In genomic region chr14:76535096-76535495, GRCm38 (mm10) we compare ENCODE assay signal across 19 mouse cellular contexts. TPM values are rescaled to one million over a fixed set of nuclear protein-coding genes. Genes with fewer than 3 reads are reported as not detected.
DNase-seq lines count a peak whose midpoint lies in the region; ATAC-seq lines count a peak whose summit lies in the region.
"Had no signal": no experiment of that assay in that cellular context is flagged by ENCODE, and none has a peak within 500 bp of the region (broad histone marks: within the 10 kb centered on the region; RNA-seq: fewer than 3 reads in every experiment).

No protein-coding gene starts in this region.

- DNase-seq in heart, postnatal 25 days (ENCODE audit: low spot score): no peak
- DNase-seq in Muller cell, postnatal 12 days (ENCODE audit: inconsistent ontology term): peak; percentile 58
- DNase-seq in brain, adult 2 months (ENCODE audit: low read depth, low spot score): peak; percentile 57
- no peak for DNase-seq in gastrocnemius, postnatal 10 days
- DNase-seq: adrenal gland, postnatal 14 days; cerebellum, adult 9-10 months; forebrain, postnatal 0 days; kidney, adult 11 months; thymus, postnatal 25 days had no signal

- no peaks in the 10 kb centered on the region for H3K36me3 ChIP-seq in heart, embryonic 12.5 days
- H3K36me3 ChIP-seq in stomach, embryonic 16.5 days (ENCODE audit: control insufficient read depth, insufficient read depth, low read length): no peaks in the 10 kb centered on the region
- H3K36me3 ChIP-seq: hindbrain, embryonic 12.5 days; midbrain, embryonic 15.5 days; neural tube, embryonic 12.5 days had no signal

- WGBS in heart, embryonic 12.5 days: 53% methylated on average over 1 of the region's 1 CpGs
- 66% methylated on average over 1 of the region's 1 CpGs for WGBS in stomach, embryonic 16.5 days

- H3K27ac ChIP-seq in heart, embryonic 12.5 days (ENCODE audit: poor library complexity, severe bottlenecking): 0 out of 2 replicates have a peak overlapping the region, but pooled peaks have one; percentile 14
- H3K27ac ChIP-seq in stomach, embryonic 16.5 days (ENCODE audit: low read length): peak overlapping the region; percentile 63; the same call in 1 of the 2 replicates
- H3K27ac ChIP-seq: hindbrain, embryonic 12.5 days; kidney, postnatal 0 days; left cerebral cortex, adult 2 months; macrophage; midbrain, embryonic 15.5 days; neural tube, embryonic 12.5 days had no signal

- no peak overlapping the region for H3K4me2 ChIP-seq in heart, embryonic 12.5 days
- no peak overlapping the region for H3K4me2 ChIP-seq in stomach, embryonic 16.5 days (ENCODE audit: low read depth, low read length)
- H3K4me2 ChIP-seq: hindbrain, embryonic 12.5 days; midbrain, embryonic 15.5 days; neural tube, embryonic 12.5 days had no signal

- no peaks in the 10 kb centered on the region for H3K9me3 ChIP-seq in heart, embryonic 12.5 days (replicated peaks)
- H3K9me3 ChIP-seq in stomach, embryonic 16.5 days (replicated peaks; ENCODE audit: control insufficient read depth, low read length): no peaks in the 10 kb centered on the region
- H3K9me3 ChIP-seq: hindbrain, embryonic 12.5 days; midbrain, embryonic 15.5 days; neural tube, embryonic 12.5 days had no signal

- H3K4me3 ChIP-seq in heart, embryonic 12.5 days: no peak overlapping the region
- H3K4me3 ChIP-seq in stomach, embryonic 16.5 days (replicated peaks; ENCODE audit: low read length): no peak overlapping the region
- H3K4me3 ChIP-seq: hindbrain, embryonic 12.5 days; left cerebral cortex, adult 2 months; midbrain, embryonic 15.5 days; neural tube, embryonic 12.5 days had no signal

- H3K27me3 ChIP-seq in heart, embryonic 12.5 days (replicated peaks): no peaks in the 10 kb centered on the region
- no peaks in the 10 kb centered on the region for H3K27me3 ChIP-seq in stomach, embryonic 16.5 days (ENCODE audit: control insufficient read depth, insufficient read depth, low read length)
- H3K27me3 ChIP-seq: hindbrain, embryonic 12.5 days; midbrain, embryonic 15.5 days; neural tube, embryonic 12.5 days had no signal

- peaks cover 34% of the 10 kb centered on the region for H3K4me1 ChIP-seq in heart, embryonic 12.5 days (replicated peaks)
- H3K4me1 ChIP-seq in stomach, embryonic 16.5 days (ENCODE audit: control insufficient read depth, insufficient read depth, low read length): peaks cover 18% of the 10 kb centered on the region

- intact Hi-C loops in heart, postnatal 25 days (cut with DNase I): no loop called here

- ATAC-seq in heart, embryonic 12.5 days (ENCODE audit: insufficient number of reproducible peaks, low FRiP score): no peak
- no peak for ATAC-seq in stomach, embryonic 16.5 days (ENCODE audit: insufficient read depth, low FRiP score)
- ATAC-seq in erythroid progenitor cell, adult 5-6 weeks (replicated peaks; ENCODE audit: low FRiP score, poor library complexity, severe bottlenecking): no peak
- ATAC-seq: forebrain, postnatal 0 days; midbrain, embryonic 15.5 days had no signal

- no peak overlapping the region for H3K9ac ChIP-seq in heart, embryonic 12.5 days
- H3K9ac ChIP-seq in stomach, embryonic 16.5 days (ENCODE audit: low read length): 0 out of 2 replicates have a peak overlapping the region, but pooled peaks have one; percentile 5
- H3K9ac ChIP-seq: forebrain, postnatal 0 days; hindbrain, embryonic 12.5 days; midbrain, embryonic 15.5 days; neural tube, embryonic 12.5 days had no signal

RNA-seq across cellular contexts. Expression of gene Serp2, which starts 21.6 kb away (rescaled TPM):
- 18.5 and 18.8 TPM in 2 replicates for polyA plus RNA-seq in heart, embryonic 12.5 days (2016; fragmentation: Nextera tagmentation; extraction: Ambion mirVana)
- 1 to 10 TPM in 1 of 2 experiments, under 1 TPM in 1; 0.47 to 1.0 TPM for total RNA-seq in heart, postnatal 25 days (2021)
- 7.8 and 8.8 TPM in 2 replicates for polyA plus RNA-seq in stomach, embryonic 16.5 days (2015; fragmentation: Nextera tagmentation; extraction: Ambion mirVana)
- 1 to 10 TPM; 1.8 to 2.4 TPM for total RNA-seq in gastrocnemius, postnatal 10 days (2021)
- not detected in 2 replicates for total RNA-seq in erythroid progenitor cell, adult 5-6 weeks (2015; ENCODE audit: low replicate concordance)
- not detected in 2 replicates for total RNA-seq in erythroid progenitor cell, adult 5-6 weeks (2017; ENCODE audit: low replicate concordance)
- polyA plus RNA-seq: liver, adult 2 months; macrophage had no signal

Comparison
In these comparisons a context has a peak if more than half of its experiments do, and no peak if none do; other contexts are left out.
1. DNase-seq: peak in Muller cell, postnatal 12 days (single experiment) and brain, adult 2 months (single experiment); none in heart, postnatal 25 days (single experiment) and gastrocnemius, postnatal 10 days (single experiment).